Mouse (Mus musculus) CH12.LX (cell line): ENCODE measurements around the gene Iqsec2. TPM values are rescaled to one million over a fixed set of nuclear protein-coding genes. Genes with fewer than 3 reads are reported as not detected.

Experiments
- DNase-seq: peaks from one replicate; pipeline ENCODE4 v3.0.0-alpha.2; 2013; ENCODE audit errors: extremely low read depth
- H3K27ac ChIP-seq: 2 replicates; pipeline ENCODE4 v1.5.1; 2012; ENCODE audit warnings: low read depth, mild to moderate bottlenecking, control low read depth, moderate library complexity; ENCODE audit not compliant: insufficient read depth
- H3K27me3 ChIP-seq: replicated peaks from 2 replicates; pipeline ENCODE3; 2012; ENCODE audit warnings: inconsistent platforms
- H3K36me3 ChIP-seq, 2 experiments: replicated peaks in 1 of 2; 2 replicates each; pipeline versions ENCODE3 to v1.6.1; 2012; ENCODE audit warnings: inconsistent platforms in 1 of 2, low read length in 1 of 2, mild to moderate bottlenecking in 1 of 2, mixed read lengths in 1 of 2, moderate library complexity in 1 of 2; ENCODE audit not compliant: control insufficient read depth in 1 of 2, insufficient read depth in 1 of 2
- H3K4me1 ChIP-seq, 2 experiments: 2 replicates each; pipeline ENCODE4 v1.6.1; 2012; ENCODE audit warnings: inconsistent platforms in 1 of 2, moderate library complexity in 1 of 2; ENCODE audit not compliant: insufficient read depth in 2 of 2, control insufficient read depth in 1 of 2
- H3K4me2 ChIP-seq: 2 replicates; pipeline ENCODE4 v1.6.1; 2012; ENCODE audit warnings: low read depth, mild to moderate bottlenecking, control low read depth; ENCODE audit not compliant: poor library complexity, insufficient read depth, severe bottlenecking
- H3K4me3 ChIP-seq, 3 experiments: fragments of 150-350 bp in 1 of 3; sonication (generic) in 1 of 3; replicated peaks in 1 of 3; 2 replicates each; pipeline versions ENCODE3 to v1.5.1; 2011 to 2012; ENCODE audit warnings: low read depth in 2 of 3, low read length in 2 of 3, mild to moderate bottlenecking in 2 of 3, moderate library complexity in 2 of 3, control low read depth in 1 of 3, improper control_type of control experiment in 1 of 3, inconsistent platforms in 1 of 3, mixed read lengths in 1 of 3; ENCODE audit not compliant: poor library complexity in 1 of 3
- H3K79me2 ChIP-seq: replicated peaks from 2 replicates; pipeline ENCODE4 v1.6.1; 2012; ENCODE audit warnings: mild to moderate bottlenecking, moderate library complexity; ENCODE audit not compliant: control insufficient read depth, poor library complexity, insufficient read depth, severe bottlenecking; ENCODE audit errors: extremely low read depth
- H3K9ac ChIP-seq: 2 replicates; pipeline ENCODE4 v1.6.1; 2012; ENCODE audit warnings: low read depth, mild to moderate bottlenecking, control low read depth, moderate library complexity; ENCODE audit not compliant: insufficient read depth
- H3K9me3 ChIP-seq: replicated peaks from 2 replicates; pipeline ENCODE3; 2012; ENCODE audit warnings: low read length, inconsistent platforms, mixed read lengths
- BHLHE40 ChIP-seq: IDR thresholded peaks from 2 replicates; pipeline ENCODE4 v1.6.1; 2011; ENCODE audit warnings: mild to moderate bottlenecking, low read depth, low read length, improper control_type of control experiment
- CHD2 ChIP-seq: IDR thresholded peaks from 2 replicates; pipeline ENCODE4 v1.6.1; 2011; ENCODE audit warnings: low read length, improper control_type of control experiment
- CTCF ChIP-seq, 2 experiments: IDR thresholded peaks in 1 of 2; conservative IDR thresholded peaks in 1 of 2; 2 replicates each; pipeline ENCODE4 v1.5.1; 2011 to 2012; ENCODE audit warnings: low read depth in 2 of 2, low read length in 2 of 2, improper control_type of control experiment in 1 of 2, inconsistent platforms in 1 of 2, mild to moderate bottlenecking in 1 of 2, moderate library complexity in 1 of 2
- E2F4 ChIP-seq: IDR thresholded peaks from 2 replicates; pipeline ENCODE4 v1.6.1; 2011; ENCODE audit warnings: low read depth, low read length, improper control_type of control experiment; ENCODE audit not compliant: insufficient replicate concordance
- ETS1 ChIP-seq: conservative IDR thresholded peaks from 2 replicates; pipeline ENCODE4 v1.6.1; 2012; ENCODE audit warnings: low read depth, mild to moderate bottlenecking, inconsistent platforms, low read length, improper control_type of control experiment, moderate library complexity
- GABPA ChIP-seq: IDR thresholded peaks from 2 replicates; pipeline ENCODE4 v1.6.1; 2012; ENCODE audit warnings: low read depth, low read length, improper control_type of control experiment, inconsistent platforms; ENCODE audit not compliant: insufficient replicate concordance
- HCFC1 ChIP-seq: IDR thresholded peaks from 2 replicates; pipeline ENCODE4 v1.6.1; 2012; ENCODE audit warnings: low read depth, mild to moderate bottlenecking, inconsistent platforms, low read length, improper control_type of control experiment
- KAT2A ChIP-seq: IDR thresholded peaks from 2 replicates; pipeline ENCODE4 v1.6.1; 2012; ENCODE audit warnings: low read length, improper control_type of control experiment, inconsistent platforms; ENCODE audit not compliant: insufficient replicate concordance
- MAZ ChIP-seq: IDR thresholded peaks from 2 replicates; pipeline ENCODE4 v1.6.1; 2012; ENCODE audit warnings: low read depth, mild to moderate bottlenecking, inconsistent platforms, low read length, improper control_type of control experiment, moderate library complexity
- MXI1 ChIP-seq: IDR thresholded peaks from 2 replicates; pipeline ENCODE4 v1.6.1; 2011; ENCODE audit warnings: mild to moderate bottlenecking, low read depth, low read length, improper control_type of control experiment
- MYC ChIP-seq: IDR thresholded peaks from 2 replicates; pipeline ENCODE4 v1.6.1; 2011; ENCODE audit warnings: low read depth, mild to moderate bottlenecking, improper control_type of control experiment, low read length
- NELFE ChIP-seq: IDR thresholded peaks from 2 replicates; pipeline ENCODE4 v1.6.1; 2011; ENCODE audit warnings: low read depth, low read length, improper control_type of control experiment
- NRF1 ChIP-seq: IDR thresholded peaks from 2 replicates; pipeline ENCODE4 v1.6.1; 2014; ENCODE audit warnings: low read depth, mild to moderate bottlenecking, inconsistent platforms, low read length, improper control_type of control experiment, moderate library complexity
- PAX5 ChIP-seq: IDR thresholded peaks from 2 replicates; pipeline ENCODE4 v1.6.1; 2012; ENCODE audit warnings: low read length, inconsistent platforms, mixed read lengths
- POLR2A ChIP-seq: IDR thresholded peaks from 2 replicates; pipeline ENCODE4 v1.6.1; 2011; ENCODE audit warnings: low read depth, mild to moderate bottlenecking, improper control_type of control experiment, low read length
- POLR2AphosphoS2 ChIP-seq: IDR thresholded peaks from 2 replicates; pipeline ENCODE4 v1.6.1; 2011; ENCODE audit warnings: low read depth, low read length, improper control_type of control experiment
- RAD21 ChIP-seq: IDR thresholded peaks from 2 replicates; pipeline ENCODE4 v1.6.1; 2011; ENCODE audit warnings: low read depth, mild to moderate bottlenecking, low read length, improper control_type of control experiment, moderate library complexity
- RCOR1 ChIP-seq: conservative IDR thresholded peaks from 2 replicates; pipeline ENCODE4 v1.6.1; 2012; ENCODE audit warnings: low read depth, mild to moderate bottlenecking, inconsistent platforms, low read length, improper control_type of control experiment
- USF1 ChIP-seq: IDR thresholded peaks from 2 replicates; pipeline ENCODE4 v1.6.1; 2014; ENCODE audit warnings: low read depth, mild to moderate bottlenecking, inconsistent platforms, low read length, improper control_type of control experiment
- USF2 ChIP-seq: conservative IDR thresholded peaks from 2 replicates; pipeline ENCODE4 v1.6.1; 2011; ENCODE audit warnings: low read depth, low read length, improper control_type of control experiment
- ZC3H11A ChIP-seq: IDR thresholded peaks from 2 replicates; pipeline ENCODE4 v1.6.1; 2012; ENCODE audit warnings: low read depth, mild to moderate bottlenecking, inconsistent platforms, low read length, improper control_type of control experiment
- ZMIZ1 ChIP-seq: IDR thresholded peaks from 2 replicates; pipeline ENCODE4 v1.6.1; 2012; ENCODE audit warnings: low read depth, mild to moderate bottlenecking, inconsistent platforms, low read length, improper control_type of control experiment
- ZNF384 ChIP-seq: IDR thresholded peaks from 2 replicates; pipeline ENCODE4 v1.6.1; 2012; ENCODE audit warnings: low read depth, low read length, improper control_type of control experiment, inconsistent platforms
- dilution Hi-C: fragments of 300-500 bp; cut with MboI; formaldehyde crosslinking; loops from 2 replicates; pipeline ENCODE4 v1.14.3; 2020; ENCODE audit warnings: low sequenced_read_pairs; ENCODE audit not compliant: extremely low pct_unique_long_range_greater_than_20kb, extremely low pct_ligation_motif_present
- in situ Hi-C: fragments of 300-500 bp; cut with MboI; formaldehyde crosslinking; loops from 3 replicates; pipeline ENCODE4 v1.14.3; 2019; ENCODE audit warnings: low sequenced_read_pairs, low pct_ligation_motif_present, low pct_unique_long_range_greater_than_20kb, mixed read lengths
- polyA plus RNA-seq: library from polyadenylated mRNA; unstranded; fragments of >175 nt; gene quantifications from 2 replicates; pipeline ENCODE4 v1.2.1, GENCODE M21; 2012; ENCODE audit warnings: low read depth; ENCODE audit not compliant: insufficient read length
- total RNA-seq, 2 experiments: library from RNA; depleted of rRNA; stranded (reverse); fragments of 300-350 nt in 1 of 2; fragments of >200 nt in 1 of 2; gene quantifications; 2 replicates each; pipeline ENCODE4 v1.2.3; 2012 to 2014

Gene Iqsec2
- total and polyA plus RNA-seq, 3 experiments, result 0.71 to 4.2 (median 1.8) TPM

DNA sequence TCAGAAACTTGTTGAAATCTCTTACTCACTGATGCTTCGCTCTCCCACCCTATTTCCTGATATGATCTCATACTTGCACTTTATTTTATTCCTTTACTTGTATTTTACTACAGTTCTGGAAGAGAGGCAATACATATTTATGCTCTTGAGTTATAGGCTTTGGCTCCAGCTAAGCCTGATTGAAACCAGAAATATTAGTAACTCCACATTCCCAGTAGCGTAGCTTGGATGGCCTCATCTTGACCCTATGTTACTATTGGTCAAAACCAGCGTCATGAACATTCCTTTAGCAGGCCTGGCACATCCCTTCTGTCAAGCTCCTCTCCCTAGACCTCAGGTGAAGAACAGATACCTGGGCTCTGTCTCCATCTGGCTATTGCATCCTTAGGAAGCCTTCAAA is 14.2 kb downstream of the Iqsec2 start:
- no peaks in the 10 kb centered on the region for H3K36me3 ChIP-seq
- no peak overlapping the region for H3K9ac ChIP-seq
- H3K4me2 ChIP-seq, result no peak overlapping the region
- no peaks in the 10 kb centered on the region for H3K27me3 ChIP-seq
- DNase-seq, result no peak
- no peak overlapping the region for H3K27ac ChIP-seq
- no peaks in the 10 kb centered on the region for H3K4me1 ChIP-seq
- H3K79me2 ChIP-seq, result no peaks in the 10 kb centered on the region
- in situ Hi-C loops (loop anchor here (10.0 kb wide), 1 partner anchor 213 kb away; no protein-coding TSS in a partner anchor), dilution Hi-C loops (no loop called here)
- no peaks in the 10 kb centered on the region for H3K9me3 ChIP-seq
- no peak for TF ChIP-seq GABPA
- TF ChIP-seq MYC, result no peak
- TF ChIP-seq ZC3H11A, result no peak
- TF ChIP-seq HCFC1, result no peak
- TF ChIP-seq CHD2, result no peak
- TF ChIP-seq NRF1, result no peak
- no peak for TF ChIP-seq POLR2AphosphoS2
- TF ChIP-seq RCOR1, result no peak
- TF ChIP-seq KAT2A, result no peak
- H3K4me3 ChIP-seq, result no peak overlapping the region

GRCm38 (mm10) chrX:152161404-152161803 is 17.3 kb downstream of the Iqsec2 start:
- no peak for DNase-seq
- in situ Hi-C loops, result no loop called here

DNA sequence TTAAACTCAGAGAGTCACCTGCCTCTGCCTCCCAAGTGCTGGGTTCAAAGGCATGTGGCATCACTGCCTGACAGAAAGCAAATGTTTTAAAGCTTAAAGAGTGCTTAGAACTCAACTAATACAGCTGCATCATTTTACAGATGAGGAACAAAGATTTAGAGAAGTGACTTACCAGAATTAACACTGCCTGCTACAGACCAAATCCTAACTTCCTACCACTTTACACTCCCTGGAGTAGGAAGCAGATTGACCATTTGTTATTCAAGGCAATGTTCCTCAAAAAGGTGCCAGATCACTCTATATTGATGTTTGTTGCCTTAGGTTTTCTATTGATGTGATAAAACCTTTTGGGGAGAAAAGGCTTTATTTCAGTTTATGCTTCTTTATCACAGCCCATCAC is 20.0 kb downstream of the Iqsec2 start:
- no peak for TF ChIP-seq E2F4
- TF ChIP-seq CHD2, result no peak
- no peak for TF ChIP-seq ETS1
- no peak for TF ChIP-seq PAX5
- TF ChIP-seq ZC3H11A, result no peak
- no peak for TF ChIP-seq MAZ
- TF ChIP-seq BHLHE40, result no peak
- no peak for TF ChIP-seq USF2
- no peak for TF ChIP-seq POLR2A
- TF ChIP-seq RCOR1, result no peak
- no peak for TF ChIP-seq ZMIZ1
- TF ChIP-seq RAD21, result no peak
- no peak for TF ChIP-seq ZNF384
- no peak for TF ChIP-seq USF1
- no peak for TF ChIP-seq MYC
- H3K79me2 ChIP-seq, result no peaks in the 10 kb centered on the region
- in situ Hi-C loops (no loop called here), dilution Hi-C loops (no loop called here)
- H3K9me3 ChIP-seq, result no peaks in the 10 kb centered on the region
- no peak overlapping the region for H3K4me3 ChIP-seq
- no peaks in the 10 kb centered on the region for H3K36me3 ChIP-seq
- H3K4me1 ChIP-seq, result peaks cover 3 to 6% of the 10 kb centered on the region in 2 experiments
- no peak overlapping the region for H3K27ac ChIP-seq
- no peaks in the 10 kb centered on the region for H3K27me3 ChIP-seq
- H3K4me2 ChIP-seq, result no peak overlapping the region
- DNase-seq, result no peak
- H3K9ac ChIP-seq, result no peak overlapping the region

More at GRCm38 (mm10) chrX:152161404-152161803, 17.3 kb downstream of the Iqsec2 start:
- Histone ChIP-seq H3K9me3 (no peaks in the 10 kb centered on the region), H3K79me2 (no peaks in the 10 kb centered on the region), H3K4me3 (no peak overlapping the region), H3K27ac (no peak overlapping the region), H3K36me3 (no peaks in the 10 kb centered on the region), H3K9ac (no peak overlapping the region), H3K27me3 (no peaks in the 10 kb centered on the region), H3K4me1 (peaks cover 0 to 4% of the 10 kb centered on the region in 2 experiments; a peak in 2 of 4 replicates), H3K4me2 (no peak overlapping the region)
- dilution Hi-C loops, result no loop called here
- TF ChIP-seq MXI1 (no peak), MYC (no peak), NELFE (no peak), ZNF384 (no peak), USF2 (no peak), CTCF (conservative IDR thresholded peaks at IDR 0.05 in 1 of 2, IDR thresholded peaks at IDR 0.05 in 1 of 2; ENCODE audit: low read depth in 2 of 2, low read length in 2 of 2) (no peak)
